Mouse (Mus musculus): ENCODE measurements at regions not wholly inside any gene's neighbourhood (a gene's known extent, or its start where the extent isn't known, plus 50 kb on each side); places are given as distances from the start of the nearest gene placed in this dataset.
"Not testable (repeated sequence)": the region's sequence is repeated elsewhere in the genome, so short reads cannot be mapped to it uniquely, and the experiment has no call there.

- in situ Hi-C loops (cut with MboI; ENCODE audit: low pct_unique_long_range_greater_than_20kb in 1 of 2, low sequenced_read_pairs in 2 of 2, unreplicated experiment in 1 of 2) = loop anchor here in 1 of 2 experiments (25.0 kb wide), 1 partner anchor 441 kb away; no protein-coding TSS in a partner anchor
These were observed 53.2 kb upstream of the Dazl start for GRCm38 (mm10) chr17:50346451-50347192.

DNA sequence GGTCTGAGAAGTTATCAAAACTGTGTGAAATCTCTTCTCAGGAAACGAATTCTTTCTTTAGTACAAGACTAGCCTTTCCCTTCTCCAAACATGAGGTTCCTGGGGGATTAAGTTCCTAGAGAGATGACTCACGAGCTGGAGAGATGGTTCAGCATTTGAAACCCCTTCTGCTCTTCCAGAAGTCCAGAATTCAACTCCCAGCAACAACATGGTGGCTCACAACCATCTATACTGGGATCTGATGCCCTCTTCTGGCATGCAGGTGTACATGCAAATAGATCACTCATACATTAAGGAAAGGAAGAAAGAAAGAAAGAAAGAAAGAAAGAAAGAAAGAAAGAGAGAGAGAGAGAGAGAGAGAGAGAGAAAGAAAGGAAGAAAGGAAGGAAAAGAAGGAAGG is 60.4 kb upstream of the Dazl start:
- in situ Hi-C loops (cut with MboI; ENCODE audit: low pct_unique_long_range_greater_than_20kb in 1 of 2, low sequenced_read_pairs in 2 of 2, unreplicated experiment in 1 of 2) = not testable (repeated sequence)

GRCm38 (mm10) chr17:50354357-50354756 is 60.9 kb upstream of the Dazl start:
- in situ Hi-C loops (cut with MboI; ENCODE audit: low pct_unique_long_range_greater_than_20kb in 1 of 2, low sequenced_read_pairs in 2 of 2, unreplicated experiment in 1 of 2) = no loop called here

DNA sequence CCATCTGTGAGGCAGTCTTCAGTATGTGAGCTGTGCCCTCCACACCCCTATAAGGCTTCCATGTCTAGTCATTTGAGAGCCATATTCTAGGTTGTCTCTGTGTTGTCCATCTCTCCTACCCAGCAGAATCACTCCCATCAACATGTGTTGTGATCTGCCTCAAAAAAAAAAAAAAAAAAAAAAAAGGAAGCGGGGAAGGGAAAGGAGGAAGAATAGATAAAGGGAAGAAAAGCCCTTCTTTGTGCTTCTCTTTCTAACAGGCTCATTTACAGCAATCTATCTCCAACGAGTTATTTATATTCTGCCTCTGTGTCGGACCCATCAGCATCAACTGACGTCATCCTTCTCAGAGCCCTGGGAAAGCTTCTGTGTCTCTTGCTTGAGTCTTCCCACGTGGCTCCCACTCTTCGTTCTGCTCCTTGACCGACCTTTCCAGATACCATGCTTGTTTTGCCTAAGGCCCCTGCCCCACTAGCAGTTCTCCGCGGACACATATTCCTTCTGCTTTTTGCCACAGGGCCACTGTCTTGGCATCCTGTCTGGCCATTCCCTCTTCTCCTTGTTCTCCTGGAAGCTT is 68.3 kb upstream of the Dazl start:
- in situ Hi-C loops (cut with MboI; ENCODE audit: low pct_unique_long_range_greater_than_20kb in 1 of 2, low sequenced_read_pairs in 2 of 2, unreplicated experiment in 1 of 2) = no loop called here

- in situ Hi-C loops (cut with MboI; ENCODE audit: low pct_unique_long_range_greater_than_20kb in 1 of 2, low sequenced_read_pairs in 2 of 2, unreplicated experiment in 1 of 2) = no loop called here
These were observed 72.0 kb upstream of the Dazl start for GRCm38 (mm10) chr17:50365396-50365795.

DNA sequence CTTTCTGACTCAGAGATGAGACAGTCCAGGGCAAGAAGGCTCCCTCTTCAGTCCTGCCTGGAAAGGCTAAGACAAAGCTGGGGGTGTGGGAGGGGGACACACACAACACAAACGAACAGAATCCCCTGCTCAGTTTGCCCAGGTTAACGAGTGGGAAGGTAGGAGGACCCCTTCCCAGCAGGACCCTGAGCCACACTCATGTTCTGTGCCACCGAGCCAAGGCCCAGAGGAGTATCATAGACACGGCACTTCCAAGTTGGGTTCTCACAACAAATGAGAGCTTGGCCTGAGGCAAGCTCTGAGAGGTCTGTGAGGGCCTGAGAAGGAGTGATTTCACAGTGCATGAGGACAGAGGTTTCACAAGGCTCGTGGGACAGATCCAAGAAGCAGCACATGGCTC is 72.7 kb upstream of the Dazl start:
- in situ Hi-C loops (cut with MboI; ENCODE audit: low pct_unique_long_range_greater_than_20kb in 1 of 2, low sequenced_read_pairs in 2 of 2, unreplicated experiment in 1 of 2) = no loop called here

DNA sequence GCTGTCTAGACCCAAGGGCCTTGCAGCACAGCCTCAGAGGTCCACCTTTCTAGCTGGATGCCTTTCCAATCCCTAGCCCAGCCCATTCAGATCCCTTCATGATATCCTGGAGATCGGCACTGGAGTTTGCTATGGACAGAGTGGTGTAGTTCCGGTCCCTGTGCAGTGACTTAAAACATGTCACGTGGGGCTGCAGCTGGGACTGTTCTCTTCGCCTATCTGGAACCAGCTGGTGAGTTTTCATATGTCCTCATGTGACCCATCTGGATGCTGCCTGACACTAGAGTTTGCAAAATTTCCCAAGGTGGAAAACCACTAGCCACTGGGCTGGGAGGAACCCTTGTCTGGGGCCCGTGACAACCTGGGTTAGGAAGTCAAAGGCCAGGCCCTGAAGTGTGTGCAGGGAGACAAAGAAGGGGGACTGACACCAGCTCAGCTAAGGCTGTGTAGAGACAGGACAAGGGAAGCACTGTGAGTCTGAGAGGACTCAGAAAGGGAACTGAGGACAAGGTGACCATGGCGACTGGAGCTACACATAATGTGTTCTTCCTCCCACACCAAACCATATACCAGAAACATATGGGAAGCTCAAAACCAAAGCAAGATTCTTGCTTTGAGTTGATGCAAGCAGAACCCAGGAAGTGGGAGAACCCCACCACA is 75.9 kb upstream of the Dazl start:
- in situ Hi-C loops (cut with MboI; ENCODE audit: low pct_unique_long_range_greater_than_20kb in 1 of 2, low sequenced_read_pairs in 2 of 2, unreplicated experiment in 1 of 2) = no loop called here

DNA sequence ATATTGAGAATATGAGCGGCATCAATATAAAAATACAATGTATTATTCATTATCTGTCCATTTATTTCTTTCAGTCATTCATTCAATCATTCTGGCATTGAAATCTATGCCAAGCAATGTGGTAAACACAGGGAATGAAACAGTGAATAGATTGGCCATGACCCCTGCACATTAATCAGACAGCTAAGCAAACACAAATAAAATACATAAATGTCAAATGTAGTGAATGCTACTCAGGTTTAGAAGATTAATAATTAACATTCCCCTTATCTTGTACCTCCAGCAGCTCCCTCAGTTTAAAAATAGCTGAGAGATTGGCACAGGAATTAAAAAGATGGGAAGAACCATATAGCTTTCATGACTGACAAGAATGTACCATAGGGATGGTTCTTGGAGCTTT is 77.0 kb upstream of the Dazl start:
- in situ Hi-C loops (cut with MboI; ENCODE audit: low pct_unique_long_range_greater_than_20kb in 1 of 2, low sequenced_read_pairs in 2 of 2, unreplicated experiment in 1 of 2) = no loop called here

DNA sequence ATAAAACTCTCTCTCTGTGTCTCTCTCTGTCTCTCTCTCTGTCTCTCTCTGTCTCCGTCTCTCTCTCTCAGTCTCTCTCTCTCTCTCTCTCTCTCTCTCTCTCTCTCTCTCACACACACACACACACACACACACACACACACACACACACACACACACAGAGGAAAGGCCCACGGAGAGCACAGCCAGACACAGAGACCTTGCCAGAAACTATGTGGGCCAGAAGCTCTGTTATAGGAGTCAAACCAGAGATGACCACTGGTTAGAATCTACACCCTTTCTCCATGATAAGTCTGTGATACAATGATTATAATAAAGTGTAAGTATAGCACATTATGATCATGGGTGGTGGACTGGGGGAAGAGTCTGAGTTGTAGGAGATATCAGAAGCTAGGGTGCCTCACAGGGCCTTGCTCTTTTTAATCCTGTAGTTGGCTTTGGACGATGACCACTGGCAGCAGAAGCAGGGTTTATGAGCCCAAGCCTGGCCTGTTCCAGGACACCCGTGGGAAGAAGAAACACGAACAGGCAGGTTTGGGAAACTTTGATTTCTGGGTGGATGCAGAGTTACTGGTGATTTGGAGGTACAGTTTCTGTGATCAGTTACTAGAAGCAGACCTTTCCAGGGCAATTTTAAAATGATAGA is 80.2 kb upstream of the Dazl start:
- in situ Hi-C loops (cut with MboI; ENCODE audit: low pct_unique_long_range_greater_than_20kb in 1 of 2, low sequenced_read_pairs in 2 of 2, unreplicated experiment in 1 of 2) = no loop called here

DNA sequence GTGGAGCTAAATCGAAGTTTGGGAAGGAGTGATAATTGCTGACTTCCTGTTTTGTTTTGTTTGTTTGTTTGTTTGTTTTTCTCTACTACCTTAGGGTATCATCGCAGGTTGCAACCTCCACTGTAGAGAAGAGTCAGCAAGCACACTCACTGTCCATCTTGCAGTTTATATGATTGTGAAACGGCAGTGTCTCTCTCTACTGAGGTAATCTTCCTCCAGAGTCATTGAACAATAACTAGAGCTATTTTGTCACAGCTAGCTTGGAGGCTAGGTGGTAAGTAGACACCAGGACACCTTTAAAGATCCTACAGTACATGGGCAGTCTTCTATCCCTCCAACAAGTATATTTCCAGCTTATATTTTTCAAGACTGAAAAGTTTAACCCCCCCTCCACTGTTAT is 82.0 kb upstream of the Dazl start:
- in situ Hi-C loops (cut with MboI; ENCODE audit: low pct_unique_long_range_greater_than_20kb in 1 of 2, low sequenced_read_pairs in 2 of 2, unreplicated experiment in 1 of 2) = no loop called here

- in situ Hi-C loops (cut with MboI; ENCODE audit: low pct_unique_long_range_greater_than_20kb in 1 of 2, low sequenced_read_pairs in 2 of 2, unreplicated experiment in 1 of 2) = no loop called here
These were observed 83.3 kb upstream of the Dazl start for GRCm38 (mm10) chr17:50376708-50377107.

- in situ Hi-C loops (cut with MboI; ENCODE audit: low pct_unique_long_range_greater_than_20kb in 1 of 2, low sequenced_read_pairs in 2 of 2, unreplicated experiment in 1 of 2) = no loop called here
These were observed 84.8 kb upstream of the Dazl start for GRCm38 (mm10) chr17:50378141-50378727.

GRCm38 (mm10) chr17:50388715-50389710 is 95.6 kb upstream of the Dazl start:
- in situ Hi-C loops (cut with MboI; ENCODE audit: low pct_unique_long_range_greater_than_20kb in 1 of 2, low sequenced_read_pairs in 2 of 2, unreplicated experiment in 1 of 2) = no loop called here

DNA sequence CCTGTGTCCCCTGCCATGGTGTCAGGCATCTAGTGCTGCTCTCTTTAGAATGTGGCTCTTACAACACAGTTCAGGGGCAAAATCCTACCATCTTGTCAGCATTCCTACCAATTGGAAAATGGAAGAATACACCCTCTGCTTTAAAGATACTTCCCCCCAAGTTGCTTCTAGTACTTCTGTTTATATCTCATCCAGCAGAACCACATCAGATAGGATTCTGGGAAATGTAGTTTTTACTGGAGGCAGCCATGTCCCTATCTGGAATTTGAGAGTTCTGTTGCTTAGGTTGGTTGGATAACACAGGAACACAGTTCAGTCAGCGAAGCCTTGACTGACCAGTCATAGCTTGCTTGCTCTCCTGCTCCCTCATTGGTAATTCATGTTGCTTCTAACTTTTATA is 96.7 kb upstream of the Dazl start:
- in situ Hi-C loops (cut with MboI; ENCODE audit: low pct_unique_long_range_greater_than_20kb in 1 of 2, low sequenced_read_pairs in 2 of 2, unreplicated experiment in 1 of 2) = no loop called here

- in situ Hi-C loops (cut with MboI; ENCODE audit: low pct_unique_long_range_greater_than_20kb in 1 of 2, low sequenced_read_pairs in 2 of 2, unreplicated experiment in 1 of 2) = no loop called here
These were observed 97.8 kb upstream of the Dazl start for GRCm38 (mm10) chr17:50391207-50391606.

GRCm38 (mm10) chr17:50391996-50392395 is 98.6 kb upstream of the Dazl start:
- in situ Hi-C loops (cut with MboI; ENCODE audit: low pct_unique_long_range_greater_than_20kb in 1 of 2, low sequenced_read_pairs in 2 of 2, unreplicated experiment in 1 of 2) = no loop called here

- in situ Hi-C loops (cut with MboI; ENCODE audit: low pct_unique_long_range_greater_than_20kb in 1 of 2, low sequenced_read_pairs in 2 of 2, unreplicated experiment in 1 of 2) = no loop called here
These were observed 99.0 kb upstream of the Dazl start for GRCm38 (mm10) chr17:50392428-50392827.

DNA sequence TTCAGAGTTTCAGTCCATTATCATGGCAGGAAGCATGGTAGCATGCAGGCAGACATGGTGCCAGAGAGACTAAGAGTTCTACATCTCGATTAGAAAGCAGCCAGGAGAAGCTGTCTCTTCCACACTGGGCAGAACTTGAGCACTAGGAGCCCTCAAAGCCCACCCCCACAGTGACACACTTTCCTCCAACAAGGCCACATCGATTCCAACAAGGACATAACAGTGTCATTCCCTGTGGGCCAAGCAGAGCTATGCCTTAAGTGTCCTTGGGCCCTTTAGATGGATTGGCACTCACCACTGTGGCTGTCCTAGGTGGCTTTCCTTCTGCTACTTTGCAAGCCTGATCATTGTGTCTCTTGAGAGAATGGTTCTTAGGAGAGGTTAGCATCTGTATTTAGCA is 99.5 kb upstream of the Dazl start:
- in situ Hi-C loops (cut with MboI; ENCODE audit: low pct_unique_long_range_greater_than_20kb in 1 of 2, low sequenced_read_pairs in 2 of 2, unreplicated experiment in 1 of 2) = no loop called here

All from mouse embryonic stem cell (cell line).